Mouse (Mus musculus) duodenum, adult 2 months (tissue): ENCODE results near the gene Suco. TPM values are rescaled to one million over a fixed set of nuclear protein-coding genes. Genes with fewer than 3 reads are reported as not detected.

Source experiments
- polyA plus RNA-seq: library from polyadenylated mRNA; depleted of rRNA; stranded (reverse); fragments of >200 nt; gene quantifications from 2 replicates; pipeline ENCODE4 v1.2.3, GENCODE M21; 2012; ENCODE audit warnings: low replicate concordance; rRNA removed

Gene Suco
- polyA plus RNA-seq = 0.74 and 0.88 TPM in 2 replicates

DNA sequence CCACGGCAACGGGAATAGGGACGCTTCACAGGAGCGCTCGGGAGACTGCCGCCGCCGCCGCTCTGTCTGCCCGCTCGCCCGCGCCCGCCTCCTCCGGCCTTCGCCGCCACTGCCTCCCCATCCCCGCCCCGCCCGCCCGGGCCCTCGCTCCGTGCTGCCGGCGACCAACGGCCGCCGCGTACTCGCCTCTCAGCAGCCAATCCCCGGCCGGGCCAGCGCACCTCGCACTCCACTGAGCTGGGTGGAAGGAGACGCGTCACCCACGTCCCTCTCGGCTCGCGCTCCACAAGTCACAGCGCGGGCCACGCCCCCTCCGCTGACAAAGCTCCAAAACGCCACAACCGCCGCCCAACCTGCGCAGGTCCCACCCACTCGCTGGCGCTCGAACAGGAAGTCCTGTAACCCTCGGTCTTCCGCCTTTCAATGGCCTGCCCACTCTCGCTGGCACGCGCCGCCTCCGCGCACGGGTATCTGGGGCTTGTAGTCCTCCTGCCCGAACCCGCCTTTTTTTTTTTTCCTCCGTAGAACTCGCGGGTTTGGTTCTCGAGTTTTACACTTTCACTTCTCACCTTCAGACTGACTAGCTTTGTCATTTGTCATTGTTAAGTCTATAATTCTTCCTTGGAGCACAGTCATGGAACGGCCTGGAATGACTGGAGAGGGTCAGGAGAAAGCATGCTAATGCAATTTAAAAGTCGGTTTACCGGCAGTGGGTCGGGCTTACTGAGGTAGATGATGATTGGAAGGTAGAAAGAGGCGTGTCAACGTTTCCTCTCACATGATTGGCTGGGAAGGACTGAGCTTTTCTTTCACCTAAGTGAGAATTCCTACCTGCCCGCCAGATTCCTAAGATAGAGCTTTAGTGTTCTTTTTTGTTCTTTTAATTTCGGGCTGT is at the start of gene Suco:
Gene Suco (minus strand): TSS at position 130 of the 895 bp plus-strand sequence.

GRCm38 (mm10) chr1:161788339-161788738 is 88.1 kb downstream of the Suco start, which contains the start of gene Fasl:
TSS of gene Fasl (minus strand) at chr1:161788495.

Other genes with a start within 250 kb of the Suco start
- gene Fasl, start 88.2 kb downstream of the Suco start, polyA plus RNA-seq = 0.13 and 0.45 TPM in 2 replicates
- gene Pigc, start 92.5 kb upstream of the Suco start, polyA plus RNA-seq = 11.5 and 16.2 TPM in 2 replicates
- gene 4930558K02Rik, start 103.0 kb upstream of the Suco start, polyA plus RNA-seq = not detected in 2 replicates